Mouse (Mus musculus) right cerebral cortex, postnatal 10 days (tissue): ENCODE measurements around the gene Cmtm3.

Source experiments
- DNase-seq, 2 experiments: peaks; one replicate each; pipeline ENCODE4 v3.0.0; 2021; ENCODE audit warnings: low spot score in 2 of 2

The Cmtm3 gene

DNA sequence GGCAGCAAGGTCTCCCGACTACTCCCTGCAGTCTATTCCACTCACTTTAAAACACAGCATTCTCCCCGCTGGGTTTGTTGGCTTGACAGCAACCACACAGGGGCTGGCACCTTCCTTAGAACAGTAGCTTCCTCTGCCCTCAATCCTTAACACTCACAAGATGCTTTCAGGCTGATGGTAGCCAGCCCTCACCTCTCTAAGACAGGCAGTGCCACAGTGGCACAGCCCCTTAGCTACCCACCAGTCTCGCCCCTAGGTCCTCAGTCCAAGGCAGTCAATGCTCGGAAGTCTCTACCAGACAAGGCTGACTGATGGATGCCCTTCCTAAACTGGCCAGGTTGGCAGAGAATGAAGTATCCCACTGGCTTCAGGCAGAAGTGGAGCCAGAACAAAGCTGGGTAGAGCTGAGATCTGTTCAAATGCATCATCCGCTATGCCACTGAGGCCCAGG, 41.8 kb downstream of the Cmtm3 start:
- no peak for DNase-seq

DNA sequence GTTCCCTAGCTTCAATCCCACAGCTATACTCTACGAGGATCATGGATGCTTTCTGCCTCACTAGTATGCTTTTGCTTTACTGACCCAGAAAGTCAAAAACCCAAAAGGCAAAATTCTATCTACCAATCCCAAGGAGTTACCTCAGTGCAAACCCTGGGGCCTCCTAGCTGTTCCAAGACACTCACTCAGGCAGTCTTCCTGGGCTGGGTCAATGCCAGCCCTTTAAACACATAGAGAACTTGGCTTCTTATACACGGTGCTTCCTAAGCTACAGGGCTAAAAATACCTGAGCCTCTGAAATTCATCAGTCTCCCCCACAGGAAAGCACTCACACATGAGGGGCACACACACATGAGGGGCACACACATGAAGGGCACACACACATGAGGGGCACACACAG, 44.1 kb downstream of the Cmtm3 start:
- peak in 1 of 2 experiments; percentile 55 for DNase-seq

DNA sequence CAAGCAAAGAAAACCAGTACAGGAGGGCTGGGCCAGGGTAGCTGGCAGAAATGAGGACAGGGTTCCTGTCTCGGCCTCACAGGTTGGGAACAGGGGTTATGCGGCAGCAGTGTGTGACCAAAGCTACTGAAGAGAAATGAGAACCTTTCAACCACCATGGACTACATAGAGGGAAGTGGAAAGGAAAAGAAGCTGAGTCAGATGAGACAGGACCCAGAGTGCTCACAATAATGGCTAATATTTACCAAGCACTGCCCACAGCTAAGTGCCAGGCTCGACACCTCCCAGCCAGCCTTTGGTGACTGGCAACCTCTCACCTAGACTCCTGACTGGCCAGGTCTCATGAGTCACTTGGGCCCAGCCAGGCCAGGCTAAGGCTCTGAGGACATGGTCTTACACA, 44.8 kb downstream of the Cmtm3 start:
- no peak for DNase-seq

DNA sequence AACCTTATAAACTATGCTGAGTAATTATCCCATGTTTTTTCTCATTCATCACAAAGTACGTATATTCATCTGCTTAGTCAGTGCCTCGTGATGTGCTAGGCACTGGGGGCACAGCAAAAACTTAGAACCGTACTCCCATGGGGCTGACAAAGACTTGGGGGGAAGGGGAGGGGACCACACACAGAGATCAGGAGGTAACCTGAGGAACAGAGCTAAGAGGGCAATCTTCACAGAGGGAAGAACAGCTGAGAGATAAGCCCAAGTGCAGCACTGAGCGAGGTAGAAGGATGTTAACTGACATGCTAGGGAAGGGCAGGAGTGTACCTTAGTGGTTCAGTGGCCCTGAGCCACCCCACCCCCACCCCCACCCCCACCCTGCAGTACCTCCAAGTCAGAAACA, 47.5 kb downstream of the Cmtm3 start:
- no peak for DNase-seq

DNA sequence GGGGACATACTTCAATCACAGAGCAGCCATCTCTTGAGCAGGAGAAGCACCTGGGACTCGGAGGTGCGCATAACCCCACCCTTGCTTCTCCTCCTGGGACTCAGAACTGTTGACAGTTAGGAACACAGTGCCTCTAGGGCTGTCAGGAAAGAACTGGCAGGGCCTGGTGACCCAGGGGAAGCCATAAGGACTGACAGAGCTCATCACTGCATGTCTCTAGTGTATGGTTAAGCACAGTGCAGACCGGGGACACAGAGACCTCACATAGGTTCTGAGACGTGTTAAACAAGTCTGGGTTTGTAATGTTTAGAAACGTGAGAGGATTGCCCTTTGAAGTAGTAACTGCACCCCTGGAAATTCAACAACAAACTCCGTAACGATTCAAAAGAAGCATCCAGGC, 48.3 kb downstream of the Cmtm3 start:
- no peak for DNase-seq

DNA sequence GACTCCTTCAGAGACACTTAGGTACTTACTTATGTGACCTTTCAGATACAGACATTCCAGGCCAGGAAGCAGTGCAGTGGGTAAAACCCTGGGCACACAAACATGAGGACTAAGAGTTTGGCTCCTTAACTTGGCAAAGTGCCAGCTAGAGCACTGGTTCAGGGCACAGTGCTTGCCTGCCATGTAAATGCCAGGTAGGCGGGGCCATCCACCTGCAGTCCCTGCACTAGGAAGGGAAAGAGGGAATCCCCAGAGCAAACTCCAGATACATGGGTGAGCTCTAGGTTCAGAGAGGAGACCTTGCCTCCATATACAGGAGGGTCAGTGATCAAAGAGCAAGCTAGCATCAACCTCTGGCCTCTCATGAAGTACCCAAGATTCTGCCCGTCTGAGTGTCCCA, 48.8 kb downstream of the Cmtm3 start:
- DNase-seq, result no peak

DNA sequence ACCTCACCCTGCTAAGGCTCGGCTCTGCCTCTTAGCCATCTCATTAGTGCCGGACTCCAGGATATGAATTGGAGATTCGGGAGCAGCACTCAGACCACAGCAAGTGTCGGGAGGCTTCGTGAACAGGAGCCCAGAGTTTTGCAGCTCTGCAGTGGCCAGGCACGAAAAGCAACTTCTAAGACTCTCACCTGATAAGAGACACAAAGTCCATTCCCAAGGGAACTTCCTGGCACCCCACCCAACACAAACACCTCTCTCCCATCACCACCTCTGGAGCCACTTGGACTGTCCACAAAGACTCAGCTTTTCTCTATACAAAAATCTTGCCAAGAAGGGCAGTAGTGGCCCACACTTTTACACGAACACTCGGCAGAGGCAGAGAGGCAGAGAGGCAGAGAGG, 51.0 kb downstream of the Cmtm3 start:
- DNase-seq, result no peak

DNA sequence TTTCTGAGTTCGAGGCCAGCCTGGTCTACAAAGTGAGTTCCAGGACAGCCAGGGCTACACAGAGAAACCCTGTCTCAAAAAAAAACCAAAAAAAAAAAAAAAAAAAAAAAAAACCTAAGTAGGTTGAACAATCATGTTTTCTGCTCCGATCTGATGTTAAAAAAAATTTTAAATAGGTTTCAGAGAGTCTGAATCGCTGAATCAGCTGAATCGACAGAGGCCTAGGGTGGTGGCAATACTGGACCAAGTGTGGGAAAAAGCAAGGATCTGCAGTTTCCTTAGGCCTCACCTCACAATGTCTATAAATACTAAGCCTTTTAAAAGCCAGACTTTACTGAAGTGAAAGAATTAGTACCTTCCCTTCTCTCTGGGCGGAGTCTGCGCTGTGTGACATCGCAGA, 53.9 kb downstream of the Cmtm3 start:
- no peak for DNase-seq

DNA sequence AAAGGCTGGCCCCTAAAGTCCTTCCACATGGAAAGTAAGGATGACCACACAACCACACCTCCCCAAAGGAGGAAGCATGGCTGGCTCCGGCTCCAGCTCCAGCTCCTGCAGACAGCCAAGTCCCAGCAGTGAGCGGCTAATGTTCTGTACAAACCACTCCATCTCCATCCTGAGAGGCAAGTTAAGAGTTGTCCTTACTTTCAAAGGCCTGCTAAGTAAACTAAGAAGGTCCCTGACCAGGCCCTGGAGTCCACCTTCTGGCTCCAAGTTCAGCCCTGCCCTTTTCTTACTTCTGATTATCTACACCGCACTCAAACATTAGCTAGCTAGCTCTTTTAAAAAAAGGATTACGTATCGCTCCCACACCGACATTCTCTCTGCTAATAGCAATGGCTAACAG, 54.6 kb downstream of the Cmtm3 start:
- DNase-seq, result no peak

DNA sequence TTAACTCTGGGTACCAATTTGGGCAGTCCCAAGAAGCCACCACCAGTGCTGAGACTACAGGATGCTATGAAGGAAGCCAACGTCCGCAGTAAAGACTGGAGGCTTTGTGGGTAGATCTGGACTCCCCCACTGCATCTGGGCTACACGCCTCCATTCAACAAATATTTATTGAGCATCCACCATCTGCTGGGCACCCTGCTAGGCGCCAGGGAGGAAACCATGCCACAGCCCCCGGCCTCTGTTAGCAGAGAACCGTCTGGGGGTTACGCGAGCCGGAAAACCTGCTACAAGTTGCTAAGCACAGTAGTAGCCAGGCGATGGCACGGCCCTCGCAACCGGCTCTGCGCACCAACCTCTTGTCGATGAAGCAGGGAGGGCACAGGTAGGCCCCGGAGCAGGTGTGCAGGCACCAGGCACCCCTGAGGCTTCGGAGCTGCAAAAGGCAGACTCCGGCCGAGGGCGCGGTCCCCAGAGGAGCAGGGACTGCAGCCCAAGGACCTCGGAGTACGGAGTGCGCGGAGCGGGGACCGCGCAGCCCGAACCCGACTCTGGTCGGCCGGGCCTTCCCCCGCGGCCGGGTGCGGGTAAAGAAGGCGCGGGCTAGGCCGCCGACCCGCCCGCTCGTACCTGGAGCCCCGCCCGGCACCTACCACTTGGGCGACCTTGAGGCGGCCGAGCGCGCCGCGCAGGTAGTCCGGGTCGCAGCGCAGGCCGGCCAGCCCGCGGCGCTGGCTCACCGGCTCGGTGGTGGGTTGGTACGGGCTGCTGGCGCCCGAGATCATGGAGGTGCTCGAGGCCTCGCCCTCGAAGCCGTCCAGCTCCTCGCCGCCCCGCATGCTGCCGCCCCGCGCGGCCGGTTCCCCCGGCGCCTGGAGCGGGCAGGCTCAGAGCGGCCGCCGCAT, 55.8 kb downstream of the Cmtm3 start:
- peak; percentile 66 to 69 for DNase-seq

DNA sequence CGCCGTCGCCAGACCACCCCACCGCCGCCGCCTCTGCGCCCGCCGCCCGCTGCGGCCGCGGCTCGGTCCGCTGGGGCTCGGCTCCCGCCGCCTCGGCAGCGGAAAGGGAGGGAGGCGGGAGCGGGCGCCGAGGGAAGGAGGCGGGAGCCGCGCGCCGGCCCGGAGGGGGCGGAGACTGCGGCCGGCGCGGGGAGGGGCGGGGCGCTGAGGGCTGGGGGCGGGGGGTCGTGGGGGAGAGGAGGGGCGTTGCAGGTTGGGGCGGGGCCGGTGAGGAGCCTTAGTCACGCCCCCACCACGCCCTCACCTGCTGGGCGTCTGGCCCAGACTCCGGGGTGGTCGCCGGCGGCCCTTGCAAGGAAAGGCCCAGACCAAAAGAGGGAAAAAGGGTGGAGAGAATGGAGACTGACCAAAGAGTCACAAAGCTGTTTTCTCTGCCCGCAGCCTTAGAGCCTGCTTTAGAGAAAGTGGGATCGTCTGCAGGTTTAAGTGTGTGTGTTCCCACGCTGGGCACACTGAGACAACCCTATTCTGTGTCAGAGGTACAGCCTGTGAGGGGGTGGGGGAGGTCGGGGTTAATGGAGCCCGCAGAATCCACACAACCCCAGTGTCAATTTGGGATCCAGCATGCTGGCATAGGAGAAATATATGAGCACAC, 56.6 kb downstream of the Cmtm3 start, which contains the start of gene Cmtm4:
Gene Cmtm4 (minus strand): TSS at position 105 of the 655 bp plus-strand sequence.
- DNase-seq, result peak; percentile 58 to 77
